ENCODE assay signal across 15 mouse cellular contexts in the genomic region with DNA sequence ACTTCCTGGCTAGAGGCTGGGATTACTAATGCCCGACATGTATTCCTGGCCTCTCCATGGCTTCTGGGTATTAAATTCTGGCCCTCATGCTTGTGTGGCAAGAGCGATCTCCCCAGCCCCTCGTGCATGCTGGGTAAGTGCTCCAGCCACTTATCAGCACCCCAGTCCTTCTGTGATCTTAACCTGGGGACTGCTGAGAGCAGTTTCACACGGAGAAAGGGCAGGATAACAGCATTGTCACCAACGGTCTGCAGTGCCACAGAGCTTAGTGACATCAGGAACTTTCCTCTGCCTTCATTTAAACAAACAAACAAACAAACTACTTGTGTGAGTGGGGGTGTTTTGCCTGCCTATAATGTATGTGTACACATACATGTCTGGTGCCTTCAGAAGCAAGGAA. TPM values are rescaled to one million over a fixed set of nuclear protein-coding genes. Genes with fewer than 3 reads are reported as not detected.
DNase-seq lines count a peak whose midpoint lies in the region; ATAC-seq and TF ChIP-seq lines count a peak whose summit lies in the region.
"Had no signal": no experiment of that assay in that cellular context is flagged by ENCODE, and none has a peak within 500 bp of the region (broad histone marks: within the 10 kb centered on the region; RNA-seq: fewer than 3 reads in every experiment).

No protein-coding gene starts in this region.

- no peak for DNase-seq in heart, adult 9 months (ENCODE audit: low spot score in 2 of 2)
- DNase-seq in lung, adult 18-20 months: no peak
- no peak for DNase-seq in liver, postnatal 0 days
- no peak for DNase-seq in spleen, adult 18-20 months
- no peak for DNase-seq in layer of hippocampus, adult 8-10 months (ENCODE audit: low spot score in 2 of 2)
- DNase-seq: cerebellum, adult 2 months; gastrocnemius, postnatal 10 days; kidney, adult 2 months; lung, postnatal 4 days; right cerebral cortex, postnatal 4 days had no signal

- H3K27me3 ChIP-seq in heart, embryonic 12.5 days (replicated peaks): peaks cover 78% of the 10 kb centered on the region
- H3K27me3 ChIP-seq in lung, embryonic 15.5 days: peaks cover 48% of the 10 kb centered on the region
- H3K27me3 ChIP-seq in intestine, embryonic 15.5 days (replicated peaks): peaks cover 8% of the 10 kb centered on the region
- H3K27me3 ChIP-seq in liver, postnatal 0 days (ENCODE audit: insufficient read depth, low read length): peaks cover 32% of the 10 kb centered on the region

- H3K36me3 ChIP-seq in heart, embryonic 12.5 days: no peaks in the 10 kb centered on the region
- H3K36me3 ChIP-seq in lung, embryonic 15.5 days: no peaks in the 10 kb centered on the region
- no peaks in the 10 kb centered on the region for H3K36me3 ChIP-seq in intestine, embryonic 15.5 days
- no peaks in the 10 kb centered on the region for H3K36me3 ChIP-seq in liver, postnatal 0 days (replicated peaks; ENCODE audit: insufficient read depth, low read length)
- H3K36me3 ChIP-seq: embryonic facial prominence, embryonic 15.5 days had no signal

- WGBS in heart, embryonic 12.5 days: 1% methylated on average over 5 of the region's 5 CpGs
- 5% methylated on average over 5 of the region's 5 CpGs for whole genome bisulfite sequencing in lung, embryonic 15.5 days
- WGBS in intestine, embryonic 15.5 days: 11% methylated on average over 5 of the region's 5 CpGs
- 18% methylated on average over 5 of the region's 5 CpGs for WGBS in liver, postnatal 0 days (ENCODE audit: insufficient replicate concordance)

- H3K4me3 ChIP-seq in heart, embryonic 12.5 days: peak overlapping the region; percentile 45; the same call in 1 of the 2 replicates
- H3K4me3 ChIP-seq in lung, embryonic 15.5 days: no peak overlapping the region
- H3K4me3 ChIP-seq in intestine, embryonic 15.5 days (replicated peaks): no peak overlapping the region; the same call in 1 of the 2 replicates
- no peak overlapping the region for H3K4me3 ChIP-seq in liver, postnatal 0 days (ENCODE audit: low read depth, low read length)

- TF ChIP-seq EP300 in liver, postnatal 0 days (IDR thresholded peaks at IDR 0.05; ENCODE audit: low read depth): no peak

- no peak overlapping the region for H3K9ac ChIP-seq in heart, embryonic 12.5 days
- no peak overlapping the region for H3K9ac ChIP-seq in lung, embryonic 15.5 days
- H3K9ac ChIP-seq in intestine, embryonic 15.5 days: no peak overlapping the region
- H3K9ac ChIP-seq in liver, postnatal 0 days (replicated peaks): no peak overlapping the region

- no peaks in the 10 kb centered on the region for H3K9me3 ChIP-seq in heart, embryonic 12.5 days (replicated peaks)
- no peaks in the 10 kb centered on the region for H3K9me3 ChIP-seq in lung, embryonic 15.5 days
- no peaks in the 10 kb centered on the region for H3K9me3 ChIP-seq in intestine, embryonic 15.5 days
- H3K9me3 ChIP-seq in liver, postnatal 0 days (ENCODE audit: low read length): no peaks in the 10 kb centered on the region
- H3K9me3 ChIP-seq: embryonic facial prominence, embryonic 15.5 days had no signal

- peaks cover 11% of the 10 kb centered on the region for H3K4me1 ChIP-seq in heart, embryonic 12.5 days (replicated peaks)
- peaks cover 27% of the 10 kb centered on the region for H3K4me1 ChIP-seq in lung, embryonic 15.5 days
- H3K4me1 ChIP-seq in intestine, embryonic 15.5 days (replicated peaks): peaks cover 10% of the 10 kb centered on the region; the same call in 1 of the 2 replicates
- H3K4me1 ChIP-seq in liver, postnatal 0 days (ENCODE audit: insufficient read depth): peaks cover 8% of the 10 kb centered on the region; the same call in 1 of the 2 replicates

- H3K27ac ChIP-seq in heart, embryonic 12.5 days (ENCODE audit: poor library complexity, severe bottlenecking): no peak overlapping the region
- H3K27ac ChIP-seq in lung, embryonic 15.5 days: no peak overlapping the region
- H3K27ac ChIP-seq in intestine, embryonic 15.5 days: no peak overlapping the region
- H3K27ac ChIP-seq in liver, postnatal 0 days (ENCODE audit: low read depth): no peak overlapping the region
- H3K27ac ChIP-seq: embryonic facial prominence, embryonic 15.5 days had no signal

- no peak for TF ChIP-seq CTCF in liver, postnatal 0 days (IDR thresholded peaks at IDR 0.05; ENCODE audit: low read depth)

- peak overlapping the region; percentile 85 for H3K4me2 ChIP-seq in heart, embryonic 12.5 days
- peak overlapping the region; percentile 55 for H3K4me2 ChIP-seq in lung, embryonic 15.5 days
- H3K4me2 ChIP-seq in intestine, embryonic 15.5 days (replicated peaks): peak overlapping the region; percentile 74
- peak overlapping the region; percentile 44; the same call in 1 of the 2 replicates for H3K4me2 ChIP-seq in liver, postnatal 0 days (ENCODE audit: low read depth, low read length)

- no peak for ATAC-seq in heart, embryonic 12.5 days (ENCODE audit: insufficient number of reproducible peaks, low FRiP score)
- ATAC-seq in lung, embryonic 15.5 days (ENCODE audit: borderline replicate concordance, extremely low read depth, low FRiP score, low TSS enrichment): no peak
- no peak for ATAC-seq in intestine, embryonic 15.5 days
- ATAC-seq in liver, postnatal 0 days: no peak
- ATAC-seq: CD4-positive, CD25-positive, alpha-beta regulatory T cell, adult 4 months had no signal

RNA-seq across cellular contexts. Expression of a gene that starts 2.9 kb away (rescaled TPM):
- polyA plus RNA-seq in heart, embryonic 12.5 days (2016; fragmentation: Nextera tagmentation; extraction: Ambion mirVana): 0.21 TPM in 1 of 2 replicates, not detected in the other
- 1.8 and 1.9 TPM in 2 replicates for polyA plus RNA-seq in lung, embryonic 15.5 days (2015; fragmentation: Nextera tagmentation; extraction: Ambion mirVana)
- polyA plus RNA-seq in intestine, embryonic 15.5 days (2015; fragmentation: Nextera tagmentation; extraction: Ambion mirVana): 0.68 and 0.83 TPM in 2 replicates
- polyA plus RNA-seq in liver, postnatal 0 days (2015; fragmentation: Nextera tagmentation; extraction: Ambion mirVana): 1.9 and 2.1 TPM in 2 replicates
- total RNA-seq in layer of hippocampus, adult 8-10 months (2022): 1 to 10 TPM in 2 of 4 experiments, under 1 TPM in 2; 0.51 to 3.5 (median 2.1) TPM

RNA-seq across cellular contexts. Expression of a gene that starts 12.6 kb away (rescaled TPM):
- 0.33 and 0.41 TPM in 2 replicates for polyA plus RNA-seq in heart, embryonic 12.5 days (2016; fragmentation: Nextera tagmentation; extraction: Ambion mirVana)
- polyA plus RNA-seq in lung, embryonic 15.5 days (2015; fragmentation: Nextera tagmentation; extraction: Ambion mirVana): 2.0 and 3.2 TPM in 2 replicates
- 3.2 TPM in 2 replicates for polyA plus RNA-seq in intestine, embryonic 15.5 days (2015; fragmentation: Nextera tagmentation; extraction: Ambion mirVana)
- polyA plus RNA-seq in liver, postnatal 0 days (2015; fragmentation: Nextera tagmentation; extraction: Ambion mirVana): 3.9 and 4.0 TPM in 2 replicates
- 1 to 10 TPM; 3.4 to 9.7 (median 6.0) TPM for total RNA-seq in layer of hippocampus, adult 8-10 months (2022)

RNA-seq across cellular contexts. Expression of a gene that starts 17.8 kb away (rescaled TPM):
- 89.4 and 90.6 TPM in 2 replicates for polyA plus RNA-seq in heart, embryonic 12.5 days (2016; fragmentation: Nextera tagmentation; extraction: Ambion mirVana)
- 102 and 106 TPM in 2 replicates for polyA plus RNA-seq in lung, embryonic 15.5 days (2015; fragmentation: Nextera tagmentation; extraction: Ambion mirVana)
- polyA plus RNA-seq in intestine, embryonic 15.5 days (2015; fragmentation: Nextera tagmentation; extraction: Ambion mirVana): 88.2 and 90.7 TPM in 2 replicates
- 29.2 and 32.5 TPM in 2 replicates for polyA plus RNA-seq in liver, postnatal 0 days (2015; fragmentation: Nextera tagmentation; extraction: Ambion mirVana)
- 100 to 1,000 TPM; 190 to 204 (median 197) TPM for total RNA-seq in layer of hippocampus, adult 8-10 months (2022)

RNA-seq across cellular contexts. Expression of a gene that starts 20.9 kb away (rescaled TPM):
- polyA plus RNA-seq in heart, embryonic 12.5 days (2016; fragmentation: Nextera tagmentation; extraction: Ambion mirVana): 3.9 and 7.8 TPM in 2 replicates
- 12.1 and 13.8 TPM in 2 replicates for polyA plus RNA-seq in lung, embryonic 15.5 days (2015; fragmentation: Nextera tagmentation; extraction: Ambion mirVana)
- 11.3 and 13.4 TPM in 2 replicates for polyA plus RNA-seq in intestine, embryonic 15.5 days (2015; fragmentation: Nextera tagmentation; extraction: Ambion mirVana)
- polyA plus RNA-seq in liver, postnatal 0 days (2015; fragmentation: Nextera tagmentation; extraction: Ambion mirVana): 9.7 and 11.9 TPM in 2 replicates
- 10 to 100 TPM; 31.5 to 37.7 (median 34.2) TPM for total RNA-seq in layer of hippocampus, adult 8-10 months (2022)

RNA-seq across cellular contexts. Expression of a gene that starts 47.1 kb away (rescaled TPM):
- polyA plus RNA-seq in heart, embryonic 12.5 days (2016; fragmentation: Nextera tagmentation; extraction: Ambion mirVana): 1.1 TPM in 2 replicates
- 6.7 and 7.6 TPM in 2 replicates for polyA plus RNA-seq in lung, embryonic 15.5 days (2015; fragmentation: Nextera tagmentation; extraction: Ambion mirVana)
- polyA plus RNA-seq in intestine, embryonic 15.5 days (2015; fragmentation: Nextera tagmentation; extraction: Ambion mirVana): 6.2 and 6.9 TPM in 2 replicates
- polyA plus RNA-seq in liver, postnatal 0 days (2015; fragmentation: Nextera tagmentation; extraction: Ambion mirVana): 8.8 and 9.3 TPM in 2 replicates
- 10 to 100 TPM in 1 of 4 experiments, 1 to 10 TPM in 3; 2.5 to 10.6 (median 5.8) TPM for total RNA-seq in layer of hippocampus, adult 8-10 months (2022)
